Mouse (Mus musculus) lung, postnatal 36 days (tissue): ENCODE data around the gene Plaur.
"Not testable (repeated sequence)": the region's sequence is repeated elsewhere in the genome, so short reads cannot be mapped to it uniquely, and the experiment has no call there.

Experiments
- DNase-seq: peaks from one replicate; pipeline ENCODE4 v3.0.0; 2022; ENCODE audit warnings: mixed read lengths

Plaur gene

GRCm38 (mm10) chr7:24517077-24517476 lies 54.8 kb downstream of the Plaur start:
- DNase-seq, result no peak

DNA sequence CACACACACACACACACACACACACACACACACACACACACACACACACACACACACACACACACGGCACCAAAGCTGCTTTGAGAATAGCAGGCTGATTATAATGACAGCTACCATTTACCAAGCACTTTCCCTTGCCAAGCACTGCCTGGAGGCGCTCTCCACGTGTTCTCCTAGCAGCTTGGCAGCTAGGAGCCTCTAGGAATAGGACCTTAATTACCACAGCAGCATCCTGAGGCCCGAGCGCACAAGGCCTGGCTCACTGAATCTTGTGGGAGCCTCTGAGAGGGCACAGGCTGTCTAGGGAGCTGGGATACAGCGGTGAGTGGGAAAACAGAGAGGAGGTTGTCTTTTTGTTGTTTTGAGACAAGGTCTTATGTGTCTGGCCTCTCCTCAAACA lies 55.4 kb downstream of the Plaur start:
- no peak for DNase-seq

DNA sequence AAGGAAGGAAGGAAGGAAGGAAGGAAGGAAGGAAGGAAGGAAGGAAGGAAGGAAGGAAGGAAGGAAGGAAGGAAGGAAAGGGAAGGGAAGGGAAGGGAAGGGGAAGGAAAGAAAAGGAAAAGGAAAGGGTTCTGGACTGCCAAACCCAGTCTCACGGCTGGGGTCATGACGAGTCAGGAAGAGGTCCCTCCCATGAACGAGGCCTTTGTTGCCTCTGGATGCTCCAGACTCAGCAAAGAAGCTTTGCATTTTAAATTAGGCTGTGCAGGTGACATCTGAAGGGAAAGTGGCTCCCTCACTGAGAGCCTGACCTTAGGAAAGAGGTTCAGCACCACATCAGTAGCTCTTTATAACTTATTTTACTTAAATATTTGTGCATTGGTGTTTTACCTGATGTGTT lies 56.8 kb downstream of the Plaur start:
- DNase-seq, result no peak

- DNase-seq, result not testable (repeated sequence)
These were observed 57.8 kb downstream of the Plaur start for GRCm38 (mm10) chr7:24520054-24520453.

DNA sequence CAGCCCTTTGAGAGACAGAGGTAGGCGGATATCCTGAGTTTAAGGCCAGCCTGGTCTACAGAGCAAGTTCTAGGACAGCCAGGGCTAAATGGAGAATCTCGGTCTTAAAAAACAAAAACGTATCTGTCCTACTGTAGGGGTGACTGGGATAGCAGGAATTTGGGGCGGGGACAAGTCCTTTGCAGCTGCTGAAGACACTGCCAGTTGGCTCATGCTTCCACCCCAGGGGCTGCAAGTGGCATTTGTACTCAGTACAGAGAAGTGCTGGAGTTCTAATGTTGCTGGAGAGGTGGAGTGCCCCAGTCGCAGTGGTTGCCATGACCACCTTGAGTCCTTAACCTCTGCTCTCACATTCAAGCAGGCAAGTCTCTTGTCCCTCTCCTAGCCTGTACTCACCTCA lies 60.5 kb downstream of the Plaur start:
- DNase-seq, result no peak

- no peak for DNase-seq
These were observed 61.4 kb downstream of the Plaur start for GRCm38 (mm10) chr7:24523723-24524122.

DNA sequence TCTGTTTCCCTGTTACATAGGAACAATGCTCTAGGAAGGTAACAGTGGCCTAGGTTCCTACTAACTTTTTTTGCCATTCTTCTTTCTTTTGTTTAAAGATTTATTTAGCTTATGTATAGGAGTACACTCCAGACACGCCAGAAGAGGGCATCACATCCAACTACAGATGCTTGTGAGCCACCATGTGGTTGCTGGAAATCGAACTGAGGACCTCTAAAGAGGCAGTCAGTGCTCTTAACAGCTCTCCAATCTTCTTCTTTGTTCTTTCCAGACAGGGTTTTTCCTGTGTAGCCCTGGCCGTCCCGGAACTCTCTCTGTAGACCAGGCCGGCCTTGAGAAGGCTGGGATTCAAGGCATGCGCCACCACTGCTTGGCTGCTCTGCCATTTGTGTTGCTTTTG lies 62.7 kb downstream of the Plaur start:
- no peak for DNase-seq
